ENCODE assay signal across 8 mouse cellular contexts in genomic region chr2:181838293-181838680, GRCm38 (mm10). TPM values are rescaled to one million over a fixed set of nuclear protein-coding genes. Genes with fewer than 3 reads are reported as not detected.
DNase-seq lines count a peak whose midpoint lies in the region; ATAC-seq and TF ChIP-seq lines count a peak whose summit lies in the region.

No protein-coding gene starts in this region.

- H3K9ac ChIP-seq in forebrain, embryonic 12.5 days: peak overlapping the region; percentile 83
- peak overlapping the region; percentile 70 for H3K9ac ChIP-seq in intestine, embryonic 14.5 days (ENCODE audit: low read length)
- H3K9ac ChIP-seq in liver, postnatal 0 days (replicated peaks): peak overlapping the region; percentile 92

- H3K4me1 ChIP-seq in forebrain, embryonic 12.5 days: peaks cover 15% of the 10 kb centered on the region
- H3K4me1 ChIP-seq in intestine, embryonic 14.5 days (replicated peaks; ENCODE audit: control insufficient read depth, insufficient read depth, low read length): peaks cover 13% of the 10 kb centered on the region
- peaks cover 14% of the 10 kb centered on the region for H3K4me1 ChIP-seq in liver, postnatal 0 days (ENCODE audit: insufficient read depth)

- no peaks in the 10 kb centered on the region for H3K9me3 ChIP-seq in forebrain, embryonic 12.5 days
- H3K9me3 ChIP-seq in intestine, embryonic 14.5 days (ENCODE audit: control insufficient read depth, low read length): no peaks in the 10 kb centered on the region
- H3K9me3 ChIP-seq in liver, postnatal 0 days (ENCODE audit: low read length): no peaks in the 10 kb centered on the region

- no peak for TF ChIP-seq CTCF in layer of hippocampus, adult 2 months (conservative IDR thresholded peaks at IDR 0.05)
- no peak for TF ChIP-seq CTCF in liver, postnatal 0 days (IDR thresholded peaks at IDR 0.05; ENCODE audit: low read depth)

- peaks cover 5% of the 10 kb centered on the region; the same call in 1 of the 2 replicates for H3K36me3 ChIP-seq in forebrain, embryonic 12.5 days (replicated peaks)
- peaks cover 19% of the 10 kb centered on the region for H3K36me3 ChIP-seq in intestine, embryonic 14.5 days (ENCODE audit: control insufficient read depth, insufficient read depth, low read length)
- H3K36me3 ChIP-seq in liver, postnatal 0 days (replicated peaks; ENCODE audit: insufficient read depth, low read length): peaks cover 7% of the 10 kb centered on the region

- TF ChIP-seq EP300 in liver, postnatal 0 days (IDR thresholded peaks at IDR 0.05; ENCODE audit: low read depth): no peak

- peak; percentile 17; the same call in 1 of the 2 replicates for ATAC-seq in forebrain, embryonic 12.5 days (ENCODE audit: low FRiP score)
- no peak for ATAC-seq in intestine, embryonic 14.5 days (replicated peaks; ENCODE audit: low FRiP score, low TSS enrichment, low read depth)
- ATAC-seq in liver, postnatal 0 days: peak; percentile 12; the same call in 1 of the 2 replicates

- H3K4me3 ChIP-seq in layer of hippocampus, adult 2 months: peak overlapping the region; percentile 91
- H3K4me3 ChIP-seq in forebrain, embryonic 12.5 days (replicated peaks): peak overlapping the region; percentile 81
- peak overlapping the region; percentile 70 for H3K4me3 ChIP-seq in intestine, embryonic 14.5 days (ENCODE audit: low read depth, low read length)
- peak overlapping the region; percentile 82 for H3K4me3 ChIP-seq in liver, postnatal 0 days (ENCODE audit: low read depth, low read length)

- 0% methylated on average over 3 of the region's 3 CpGs for WGBS in forebrain, embryonic 12.5 days
- WGBS in intestine, embryonic 14.5 days: 2% methylated on average over 3 of the region's 3 CpGs
- 10% methylated on average over 3 of the region's 3 CpGs for WGBS in liver, postnatal 0 days (ENCODE audit: insufficient replicate concordance)

- H3K27ac ChIP-seq in layer of hippocampus, adult 2 months: peak overlapping the region; percentile 97
- peak overlapping the region; percentile 87; the same call in 1 of the 2 replicates for H3K27ac ChIP-seq in forebrain, embryonic 12.5 days
- no peak overlapping the region for H3K27ac ChIP-seq in intestine, embryonic 14.5 days (ENCODE audit: low read depth)
- H3K27ac ChIP-seq in liver, postnatal 0 days (ENCODE audit: low read depth): peak overlapping the region; percentile 91

- no peaks in the 10 kb centered on the region for H3K27me3 ChIP-seq in forebrain, embryonic 12.5 days
- H3K27me3 ChIP-seq in intestine, embryonic 14.5 days (replicated peaks; ENCODE audit: control insufficient read depth, insufficient read depth, low read length): no peaks in the 10 kb centered on the region
- no peaks in the 10 kb centered on the region for H3K27me3 ChIP-seq in liver, postnatal 0 days (ENCODE audit: insufficient read depth, low read length)

- peak overlapping the region; percentile 68 for H3K4me2 ChIP-seq in forebrain, embryonic 12.5 days
- peak overlapping the region; percentile 81 for H3K4me2 ChIP-seq in intestine, embryonic 14.5 days (ENCODE audit: low read length)
- H3K4me2 ChIP-seq in liver, postnatal 0 days (ENCODE audit: low read depth, low read length): peak overlapping the region; percentile 84

- peak in 1 of 2 experiments; percentile 18 for DNase-seq in layer of hippocampus, adult 2 months (ENCODE audit: low spot score in 2 of 2)
- no peak for DNase-seq in layer of hippocampus, adult 9-10 months (ENCODE audit: low spot score)
- peak; percentile 13 for DNase-seq in ZHBTc4 (ENCODE audit: low read depth, low spot score)
- peak; percentile 56 for DNase-seq in intestine, embryonic 14.5 days (ENCODE audit: low spot score)
- DNase-seq in liver, postnatal 0 days: no peak
- DNase-seq in spleen, postnatal 10 days (ENCODE audit: low spot score in 2 of 2): peak; percentile 30 to 34
- no peak for DNase-seq in layer of hippocampus, postnatal 36 days

RNA-seq across cellular contexts. Expression of gene Pcmtd2, which starts 0.6 kb away (rescaled TPM):
- total RNA-seq in layer of hippocampus, adult 2 months (2021): 10 to 100 TPM; 86.2 to 87.0 TPM
- polyA plus RNA-seq in forebrain, embryonic 12.5 days (2016; fragmentation: Nextera tagmentation; extraction: Ambion mirVana): 36.2 and 36.9 TPM in 2 replicates
- polyA plus RNA-seq in intestine, embryonic 14.5 days (2014; fragmentation: Nextera tagmentation; extraction: Ambion mirVana): 29.7 and 31.9 TPM in 2 replicates
- polyA plus RNA-seq in liver, postnatal 0 days (2015; fragmentation: Nextera tagmentation; extraction: Ambion mirVana): 10.5 and 11.1 TPM in 2 replicates
- total RNA-seq in layer of hippocampus, postnatal 36 days (2021): 10 to 100 TPM; 87.3 to 91.1 TPM

RNA-seq across cellular contexts. Expression of gene Polr3k, which starts 25.9 kb away (rescaled TPM):
- total RNA-seq in layer of hippocampus, adult 2 months (2021): 10 to 100 TPM; 28.5 to 29.0 TPM
- polyA plus RNA-seq in forebrain, embryonic 12.5 days (2016; fragmentation: Nextera tagmentation; extraction: Ambion mirVana): 100.0 and 104 TPM in 2 replicates
- polyA plus RNA-seq in intestine, embryonic 14.5 days (2014; fragmentation: Nextera tagmentation; extraction: Ambion mirVana): 84.2 and 88.2 TPM in 2 replicates
- 15.5 and 15.6 TPM in 2 replicates for polyA plus RNA-seq in liver, postnatal 0 days (2015; fragmentation: Nextera tagmentation; extraction: Ambion mirVana)
- 10 to 100 TPM; 29.5 to 36.2 TPM for total RNA-seq in layer of hippocampus, postnatal 36 days (2021)

Comparison
In these comparisons a context has a peak if more than half of its experiments do, and no peak if none do; other contexts are left out.
1. DNase-seq: peak in ZHBTc4 (single experiment), intestine, embryonic 14.5 days (single experiment) and spleen, postnatal 10 days (2 of 2); none in layer of hippocampus, adult 9-10 months (single experiment), liver, postnatal 0 days (single experiment) and layer of hippocampus, postnatal 36 days (0 of 2).
2. Peak in every context shown above with its lines, with median percentiles within 50 percentile points of each other: H3K4me3 ChIP-seq, H3K4me2 ChIP-seq and H3K9ac ChIP-seq.